Mouse (Mus musculus): Measurements from ENCODE around the gene Amn. TPM values are rescaled to one million over a fixed set of nuclear protein-coding genes. Genes with fewer than 3 reads are reported as not detected.

Gene Amn
- polyA plus RNA-seq, 1 experiment from 2014 or later, result 1.4 TPM

DNA sequence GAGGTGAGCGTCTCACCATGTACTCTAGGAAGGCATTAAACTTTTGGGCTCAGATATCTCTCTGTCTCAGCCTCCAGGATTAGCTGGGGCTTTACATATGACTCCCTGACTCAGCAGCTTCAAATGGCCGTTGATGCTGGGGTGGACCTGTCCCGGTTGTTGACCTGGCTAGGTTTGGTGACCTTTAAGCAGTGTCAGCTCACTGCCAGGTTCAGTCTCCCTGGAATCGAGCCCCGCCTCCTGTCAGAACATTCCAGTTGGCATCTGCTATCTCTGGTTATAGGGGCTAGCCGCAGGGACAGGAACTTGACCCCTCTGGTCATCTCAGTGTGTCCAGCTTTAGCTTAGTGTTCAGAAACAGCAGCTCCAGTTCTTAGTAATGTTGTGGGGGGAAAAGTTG lies 5.5 kb downstream of the Amn start:
- 38% methylated on average over 6 of the region's 6 CpGs for WGBS
- peaks cover 60% of the 10 kb centered on the region for H3K27me3 ChIP-seq (ENCODE audit: control insufficient read depth, insufficient read depth, low read length)
- no peak overlapping the region for H3K4me3 ChIP-seq (ENCODE audit: control insufficient read depth in 1 of 2, insufficient read depth in 1 of 2, low read depth in 1 of 2, low read length in 2 of 2)
- peaks cover 13 to 21% of the 10 kb centered on the region in 2 experiments; a peak in 3 of 4 replicates for H3K4me1 ChIP-seq (ENCODE audit: control insufficient read depth in 2 of 2, insufficient read depth in 2 of 2, low read length in 2 of 2)
- no peak for ATAC-seq (ENCODE audit: insufficient number of reproducible peaks, insufficient read depth, low FRiP score, low read depth)
- no peak overlapping the region for H3K9ac ChIP-seq (ENCODE audit: low read length)
- H3K27ac ChIP-seq (replicated peaks in 1 of 2; ENCODE audit: control insufficient read depth in 1 of 2, insufficient read depth in 1 of 2, low read depth in 2 of 2, low read length in 2 of 2), result no peak overlapping the region
- H3K9me3 ChIP-seq (ENCODE audit: control insufficient read depth, low read length), result peaks cover 5% of the 10 kb centered on the region; the same call in 1 of the 2 replicates
- no peak overlapping the region for H3K4me2 ChIP-seq (ENCODE audit: low read length)
- H3K36me3 ChIP-seq (ENCODE audit: control insufficient read depth, insufficient read depth, low read length), result no peaks in the 10 kb centered on the region

- Histone ChIP-seq H3K4me3 (ENCODE audit: control insufficient read depth in 1 of 2, insufficient read depth in 1 of 2, low read depth in 1 of 2, low read length in 2 of 2) (no peak overlapping the region), H3K4me2 (ENCODE audit: low read length) (no peak overlapping the region), H3K27me3 (ENCODE audit: control insufficient read depth, insufficient read depth, low read length) (no peaks in the 10 kb centered on the region), H3K9me3 (ENCODE audit: control insufficient read depth, low read length) (peaks cover 5% of the 10 kb centered on the region; the same call in 1 of the 2 replicates), H3K36me3 (ENCODE audit: control insufficient read depth, insufficient read depth, low read length) (no peaks in the 10 kb centered on the region), H3K27ac (replicated peaks in 1 of 2; ENCODE audit: control insufficient read depth in 1 of 2, insufficient read depth in 1 of 2, low read depth in 2 of 2, low read length in 2 of 2) (no peak overlapping the region), H3K4me1 (ENCODE audit: control insufficient read depth in 2 of 2, insufficient read depth in 2 of 2, low read length in 2 of 2) (peaks cover 3 to 11% of the 10 kb centered on the region in 2 experiments; a peak in 3 of 4 replicates), H3K9ac (ENCODE audit: low read length) (no peak overlapping the region)
- WGBS, result 76% methylated on average over 4 of the region's 4 CpGs
- ATAC-seq (ENCODE audit: insufficient number of reproducible peaks, insufficient read depth, low FRiP score, low read depth), result no peak
These were observed 12.7 kb downstream of the Amn start for GRCm38 (mm10) chr12:111283573-111283972.

DNA sequence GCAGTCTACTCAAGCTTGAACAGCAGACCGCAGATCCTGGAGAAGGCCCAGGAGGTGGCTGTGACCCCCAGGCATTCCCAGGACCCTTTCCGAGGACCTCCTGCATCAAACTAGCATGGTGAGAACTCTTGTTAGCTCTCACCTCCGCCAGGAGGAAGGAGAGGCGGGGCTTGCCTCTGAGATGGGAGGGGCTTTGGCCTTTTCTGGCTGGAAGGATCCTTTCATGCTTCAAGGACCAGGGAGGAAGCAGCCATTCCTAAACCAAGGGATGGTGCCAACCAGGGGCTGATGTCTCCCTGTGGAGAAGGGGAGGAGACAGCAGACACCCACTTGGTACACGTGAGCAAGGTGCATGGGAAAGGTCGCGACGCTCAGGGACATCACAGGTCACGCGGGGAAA lies 13.6 kb downstream of the Amn start:
- no peaks in the 10 kb centered on the region for H3K27me3 ChIP-seq (ENCODE audit: control insufficient read depth, insufficient read depth, low read length)
- no peak for ATAC-seq (ENCODE audit: insufficient number of reproducible peaks, insufficient read depth, low FRiP score, low read depth)
- peaks cover 3 to 11% of the 10 kb centered on the region in 2 experiments; a peak in 3 of 4 replicates for H3K4me1 ChIP-seq (ENCODE audit: control insufficient read depth in 2 of 2, insufficient read depth in 2 of 2, low read length in 2 of 2)
- WGBS, result 29% methylated on average over 10 of the region's 10 CpGs
- 0 out of 4 replicates have a peak overlapping the region, but pooled peaks of 1 of the 2 experiments have one; percentile 6 for H3K4me3 ChIP-seq (ENCODE audit: control insufficient read depth in 1 of 2, insufficient read depth in 1 of 2, low read depth in 1 of 2, low read length in 2 of 2)
- H3K9ac ChIP-seq (ENCODE audit: low read length), result no peak overlapping the region
- no peak overlapping the region for H3K27ac ChIP-seq (replicated peaks in 1 of 2; ENCODE audit: control insufficient read depth in 1 of 2, insufficient read depth in 1 of 2, low read depth in 2 of 2, low read length in 2 of 2)
- no peaks in the 10 kb centered on the region for H3K9me3 ChIP-seq (ENCODE audit: control insufficient read depth, low read length)
- no peaks in the 10 kb centered on the region for H3K36me3 ChIP-seq (ENCODE audit: control insufficient read depth, insufficient read depth, low read length)
- peak overlapping the region; percentile 37 for H3K4me2 ChIP-seq (ENCODE audit: low read length)

DNA sequence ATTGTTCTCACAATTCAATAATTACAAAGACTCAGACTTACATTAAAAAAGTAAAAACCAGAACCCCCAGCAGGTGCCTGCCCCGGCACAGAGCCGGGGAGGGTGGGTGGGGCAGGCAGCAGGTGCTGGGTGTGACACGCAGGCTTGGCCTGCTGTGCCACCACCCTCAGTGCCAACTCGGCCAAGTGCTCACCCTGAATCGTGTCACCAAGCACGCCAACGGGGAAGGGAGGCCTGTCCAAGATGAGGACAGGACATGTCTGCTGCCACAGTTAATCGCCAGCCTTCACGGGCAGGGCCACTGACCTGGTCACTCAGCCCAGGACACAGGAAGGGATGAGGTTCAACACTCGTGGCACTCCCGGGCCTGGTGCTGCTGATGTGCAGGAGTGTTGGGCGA lies 22.1 kb downstream of the Amn start:
- no peak overlapping the region for H3K9ac ChIP-seq (ENCODE audit: low read length)
- no peak for ATAC-seq (ENCODE audit: insufficient number of reproducible peaks, insufficient read depth, low FRiP score, low read depth)
- 93% methylated on average over 12 of the region's 12 CpGs for WGBS
- no peak overlapping the region for H3K4me3 ChIP-seq (ENCODE audit: control insufficient read depth in 1 of 2, insufficient read depth in 1 of 2, low read depth in 1 of 2, low read length in 2 of 2)
- H3K9me3 ChIP-seq (ENCODE audit: control insufficient read depth, low read length), result no peaks in the 10 kb centered on the region
- peaks cover 77% of the 10 kb centered on the region for H3K36me3 ChIP-seq (ENCODE audit: control insufficient read depth, insufficient read depth, low read length)
- no peak overlapping the region for H3K27ac ChIP-seq (replicated peaks in 1 of 2; ENCODE audit: control insufficient read depth in 1 of 2, insufficient read depth in 1 of 2, low read depth in 2 of 2, low read length in 2 of 2)
- H3K4me1 ChIP-seq (ENCODE audit: control insufficient read depth in 2 of 2, insufficient read depth in 2 of 2, low read length in 2 of 2), result no peaks in the 10 kb centered on the region
- H3K4me2 ChIP-seq (ENCODE audit: low read length), result no peak overlapping the region
- no peaks in the 10 kb centered on the region for H3K27me3 ChIP-seq (ENCODE audit: control insufficient read depth, insufficient read depth, low read length)

DNA sequence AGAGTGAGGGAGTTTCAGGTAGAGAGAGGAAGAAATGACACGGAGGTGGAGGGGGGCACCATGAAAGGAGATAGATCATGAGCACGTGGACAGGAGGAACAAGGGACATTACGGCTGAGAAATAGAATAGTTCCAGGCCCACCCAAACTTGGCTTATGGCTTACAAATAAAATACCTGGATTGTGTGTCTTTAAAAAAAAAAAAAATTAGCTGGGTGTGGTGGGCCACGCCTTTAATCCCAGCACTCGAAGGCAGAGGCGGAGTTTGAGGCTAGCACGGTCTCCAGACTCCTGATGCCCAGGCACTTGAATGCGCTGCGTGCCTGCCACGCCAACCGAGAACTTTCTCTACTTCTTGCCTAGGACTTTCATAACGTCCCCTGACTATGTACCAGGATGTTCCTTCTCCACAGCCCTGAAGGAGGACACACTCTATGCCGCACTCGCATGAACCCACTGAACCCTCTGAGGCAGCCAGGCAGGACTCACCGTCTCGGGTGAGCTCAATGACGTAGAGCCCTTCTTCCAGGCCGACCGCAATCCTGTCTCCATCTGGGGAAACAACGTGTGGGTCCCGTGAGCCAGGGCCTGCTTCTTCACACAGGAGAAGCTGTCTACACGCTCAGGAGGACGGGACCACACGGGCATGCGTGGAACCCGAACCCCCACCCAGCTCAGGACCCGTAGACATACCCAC lies 30.6 kb downstream of the Amn start:
- Histone ChIP-seq H3K9me3 (ENCODE audit: control insufficient read depth, low read length) (no peaks in the 10 kb centered on the region), H3K27ac (replicated peaks in 1 of 2; ENCODE audit: control insufficient read depth in 1 of 2, insufficient read depth in 1 of 2, low read depth in 2 of 2, low read length in 2 of 2) (no peak overlapping the region), H3K4me1 (ENCODE audit: control insufficient read depth in 2 of 2, insufficient read depth in 2 of 2, low read length in 2 of 2) (no peaks in the 10 kb centered on the region), H3K4me2 (ENCODE audit: low read length) (no peak overlapping the region), H3K27me3 (ENCODE audit: control insufficient read depth, insufficient read depth, low read length) (no peaks in the 10 kb centered on the region), H3K4me3 (ENCODE audit: control insufficient read depth in 1 of 2, insufficient read depth in 1 of 2, low read depth in 1 of 2, low read length in 2 of 2) (no peak overlapping the region), H3K36me3 (ENCODE audit: control insufficient read depth, insufficient read depth, low read length) (peaks cover 97% of the 10 kb centered on the region), H3K9ac (ENCODE audit: low read length) (no peak overlapping the region)
- no peak for ATAC-seq (ENCODE audit: insufficient number of reproducible peaks, insufficient read depth, low FRiP score, low read depth)
- 92% methylated on average over 27 of the region's 27 CpGs for whole genome bisulfite sequencing

GRCm38 (mm10) chr12:111302018-111302345 lies 31.1 kb downstream of the Amn start:
- Histone ChIP-seq H3K36me3 (ENCODE audit: control insufficient read depth, insufficient read depth, low read length) (peaks cover 97% of the 10 kb centered on the region), H3K4me3 (ENCODE audit: control insufficient read depth in 1 of 2, insufficient read depth in 1 of 2, low read depth in 1 of 2, low read length in 2 of 2) (no peak overlapping the region), H3K4me2 (ENCODE audit: low read length) (no peak overlapping the region), H3K27ac (replicated peaks in 1 of 2; ENCODE audit: control insufficient read depth in 1 of 2, insufficient read depth in 1 of 2, low read depth in 2 of 2, low read length in 2 of 2) (no peak overlapping the region), H3K4me1 (ENCODE audit: control insufficient read depth in 2 of 2, insufficient read depth in 2 of 2, low read length in 2 of 2) (no peaks in the 10 kb centered on the region), H3K9me3 (ENCODE audit: control insufficient read depth, low read length) (no peaks in the 10 kb centered on the region), H3K9ac (ENCODE audit: low read length) (no peak overlapping the region), H3K27me3 (ENCODE audit: control insufficient read depth, insufficient read depth, low read length) (no peaks in the 10 kb centered on the region)
- ATAC-seq (ENCODE audit: insufficient number of reproducible peaks, insufficient read depth, low FRiP score, low read depth), result no peak
- WGBS, result 92% methylated on average over 14 of the region's 14 CpGs

- WGBS, result 91% methylated on average over 8 of the region's 8 CpGs
- Histone ChIP-seq H3K4me2 (ENCODE audit: low read length) (no peak overlapping the region), H3K27ac (replicated peaks in 1 of 2; ENCODE audit: control insufficient read depth in 1 of 2, insufficient read depth in 1 of 2, low read depth in 2 of 2, low read length in 2 of 2) (no peak overlapping the region), H3K4me3 (ENCODE audit: control insufficient read depth in 1 of 2, insufficient read depth in 1 of 2, low read depth in 1 of 2, low read length in 2 of 2) (no peak overlapping the region), H3K36me3 (ENCODE audit: control insufficient read depth, insufficient read depth, low read length) (peaks cover 95% of the 10 kb centered on the region), H3K9me3 (ENCODE audit: control insufficient read depth, low read length) (no peaks in the 10 kb centered on the region), H3K4me1 (ENCODE audit: control insufficient read depth in 2 of 2, insufficient read depth in 2 of 2, low read length in 2 of 2) (no peaks in the 10 kb centered on the region), H3K9ac (ENCODE audit: low read length) (no peak overlapping the region), H3K27me3 (ENCODE audit: control insufficient read depth, insufficient read depth, low read length) (no peaks in the 10 kb centered on the region)
- no peak for ATAC-seq (ENCODE audit: insufficient number of reproducible peaks, insufficient read depth, low FRiP score, low read depth)
These were observed 32.9 kb downstream of the Amn start for GRCm38 (mm10) chr12:111303702-111304337.
